Mouse (Mus musculus) C3H10T1/2 (cell line): ENCODE results near the gene Tmie. TPM values are rescaled to one million over a fixed set of nuclear protein-coding genes. Genes with fewer than 3 reads are reported as not detected.

ENCODE experiments used
- polyA plus RNA-seq, 2 experiments: library from polyadenylated mRNA; unstranded; fragments of >200 nt; fragmentation: generic; extraction: Trizol; gene quantifications; one replicate each; pipeline ENCODE4 v1.2.1; 2012; ENCODE audit warnings: missing spikeins in 2 of 2

Tmie gene
- polyA plus RNA-seq: not detected

DNA sequence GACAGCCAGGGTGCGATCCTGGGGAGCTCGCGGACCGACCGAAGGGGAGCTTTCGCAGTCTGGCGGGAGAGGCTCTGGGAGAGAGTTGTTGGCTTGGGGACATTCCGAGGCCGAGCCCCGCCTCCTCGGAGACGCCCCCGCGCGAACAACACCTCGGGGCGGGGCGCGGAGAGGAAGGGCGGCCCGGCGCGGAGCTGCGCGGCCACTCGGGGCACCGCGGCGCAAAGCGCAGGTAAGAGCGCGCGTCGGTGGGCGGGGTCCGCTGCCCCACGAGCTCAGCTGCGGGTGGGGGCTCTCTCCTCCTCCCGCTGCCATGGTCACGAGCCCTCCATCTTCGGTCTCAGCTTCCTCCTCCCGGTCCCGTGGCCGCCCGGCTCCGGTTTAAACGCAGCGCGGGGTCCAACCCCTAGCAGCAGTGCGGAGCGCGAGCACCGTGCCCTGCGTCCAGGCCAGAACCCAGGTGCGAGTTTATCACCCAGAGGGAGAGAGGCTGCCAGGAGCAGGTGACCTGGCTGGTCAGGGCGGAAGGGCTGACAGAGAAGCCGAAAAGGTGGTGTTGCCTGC is at the start of gene Tmie:
Gene Tmie, minus strand, starts transcription at position 116 of the 564 bp plus-strand sequence.

GRCm38 (mm10) chr9:110916786-110917185 is 36.9 kb upstream of the Tmie start, which contains the start of gene Fam240a:
Fam240a (minus strand) TSS chr9:110916861.

GRCm38 (mm10) chr9:110879191-110879920 is 557 bp downstream of the Tmie start, which contains the start of gene Als2cl:
Als2cl (plus strand) TSS chr9:110879870.

DNA sequence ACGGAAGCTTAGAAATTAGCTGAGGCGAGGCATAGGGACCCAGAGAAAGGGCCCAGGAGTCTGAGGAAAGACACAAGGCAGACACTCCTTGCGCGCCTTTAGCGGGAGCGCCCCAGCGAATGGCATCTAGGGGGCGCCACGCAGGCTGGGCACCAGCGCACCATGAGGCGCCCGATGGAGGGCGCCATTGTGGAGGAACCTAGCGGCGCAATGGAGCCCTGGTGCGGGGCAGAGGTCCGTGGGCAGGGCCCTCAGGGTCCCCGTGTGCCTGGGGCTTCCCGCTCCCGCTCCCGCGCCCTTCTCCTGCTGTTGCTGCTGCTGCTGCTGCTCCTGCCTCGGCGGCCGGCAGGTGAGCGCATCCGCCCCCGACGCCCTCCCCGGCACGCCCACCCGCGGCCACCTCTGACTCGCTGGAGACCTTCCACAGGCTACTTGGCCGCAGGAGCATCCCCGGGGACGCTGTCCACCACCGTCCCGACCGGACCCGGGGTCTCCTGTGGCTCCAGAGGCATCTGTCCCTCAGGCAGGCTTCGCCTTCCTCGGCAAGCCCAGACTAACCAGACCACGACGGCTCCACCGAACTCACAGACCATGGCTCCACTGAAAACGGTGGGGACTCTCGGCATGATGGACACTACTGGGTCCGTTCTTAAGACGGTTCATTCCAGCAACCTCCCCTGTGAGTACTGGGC is 22.0 kb downstream of the Tmie start, which contains the start of gene Prss50:
Gene Prss50, plus strand, starts transcription at position 187 of the 692 bp plus-strand sequence.

GRCm38 (mm10) chr9:110844206-110844605 is 35.7 kb downstream of the Tmie start, which contains the start of gene Prss46:
Prss46 (plus strand) TSS chr9:110844506.

DNA sequence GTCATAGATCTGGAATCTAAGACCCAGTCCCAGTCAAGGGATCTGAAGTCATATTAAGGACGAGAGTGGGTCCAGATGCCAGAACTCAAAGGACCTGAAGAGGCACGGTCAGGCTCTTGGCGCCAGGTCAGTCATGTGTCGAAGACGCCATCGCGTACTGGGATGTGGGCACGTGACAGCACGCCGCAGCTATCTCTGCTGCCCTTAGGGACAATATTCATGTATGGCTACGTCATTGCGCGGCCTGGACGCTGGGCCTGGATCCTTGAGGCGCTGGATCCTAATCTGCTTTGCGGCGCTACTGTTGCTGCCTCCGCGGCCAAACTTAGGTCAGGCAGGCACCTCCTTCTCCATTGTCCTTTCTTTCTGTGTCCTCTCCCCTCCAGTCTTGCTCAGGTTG is 45.5 kb downstream of the Tmie start, which contains the start of gene Prss45:
Gene Prss45, plus strand, starts transcription at position 178 of the 400 bp plus-strand sequence.

GRCm38 (mm10) chr9:110826390-110826789 is 53.5 kb downstream of the Tmie start, which contains the start of gene Prss43:
Prss43 (plus strand) TSS chr9:110826690.

Other genes starting within 250 kb of the Tmie start
- gene Nbeal2, start 226.0 kb downstream of the Tmie start, polyA plus RNA-seq: 1 to 10 TPM; 1.2 to 2.2 TPM
- gene Ccdc12, start 223.6 kb downstream of the Tmie start, polyA plus RNA-seq: 10 to 100 TPM; 79.2 to 87.1 TPM
- not detected for gene Myl3, start 138.3 kb downstream of the Tmie start, polyA plus RNA-seq
- gene Pth1r, start 133.0 kb downstream of the Tmie start, polyA plus RNA-seq: under 1 TPM; 0.26 to 0.63 TPM
- gene Prss42, start 81.9 kb downstream of the Tmie start, polyA plus RNA-seq: not detected
- not detected for gene Prss44, start 66.1 kb downstream of the Tmie start, polyA plus RNA-seq
- gene Prss43, start 53.4 kb downstream of the Tmie start, polyA plus RNA-seq: not detected
- not detected for gene Prss45, start 45.5 kb downstream of the Tmie start, polyA plus RNA-seq
- not detected for gene Prss46, start 35.6 kb downstream of the Tmie start, polyA plus RNA-seq
- not detected for gene Prss50, start 22.1 kb downstream of the Tmie start, polyA plus RNA-seq
- under 1 TPM; 0.05 to 0.12 TPM for gene Als2cl, start 243 bp downstream of the Tmie start, polyA plus RNA-seq
- not detected for gene Fam240a, start 36.7 kb upstream of the Tmie start, polyA plus RNA-seq
- gene Tdgf1, start 66.0 kb upstream of the Tmie start, polyA plus RNA-seq: not detected
- not detected for gene Lrrc2, start 71.4 kb upstream of the Tmie start, polyA plus RNA-seq
- gene Rtp3, start 110.5 kb upstream of the Tmie start, polyA plus RNA-seq: not detected
- not detected for gene Ltf, start 139.2 kb upstream of the Tmie start, polyA plus RNA-seq
- under 1 TPM in 1 of 2 experiments, not detected in 1; 0.01 TPM for gene Ccrl2, start 177.4 kb upstream of the Tmie start, polyA plus RNA-seq
- gene Lrrfip2, start 237.5 kb upstream of the Tmie start, polyA plus RNA-seq: 10 to 100 TPM in 1 of 2 experiments, 1 to 10 TPM in 1; 4.8 to 14.5 TPM